Mouse (Mus musculus) embryonic facial prominence, embryonic 13.5 days (tissue): ENCODE results near the gene Gm3625. TPM values are rescaled to one million over a fixed set of nuclear protein-coding genes. Genes with fewer than 3 reads are reported as not detected.
"Not testable (repeated sequence)": the region's sequence is repeated elsewhere in the genome, so short reads cannot be mapped to it uniquely, and the experiment has no call there.

Experiments used
- ATAC-seq: fragments of 200-750 bp; cut with Nextera tagmentation; 2 replicates; pipeline ENCODE4 v1.8.0; 2017; ENCODE audit warnings: low read depth; ENCODE audit not compliant: insufficient number of reproducible peaks, insufficient read depth, low FRiP score, low TSS enrichment
- H3K27ac ChIP-seq: fragments of 300-500 bp; sonication (generic); 2 replicates; pipeline ENCODE4 v1.5.1; 2015; ENCODE audit warnings: moderate library complexity, mild to moderate bottlenecking, inconsistent platforms
- H3K27me3 ChIP-seq: fragments of 300-500 bp; sonication (generic); 2 replicates; pipeline ENCODE4 v1.6.1; 2015; ENCODE audit warnings: mild to moderate bottlenecking, inconsistent platforms
- H3K36me3 ChIP-seq: fragments of 300-500 bp; sonication (generic); 2 replicates; pipeline ENCODE4 v1.6.1; 2015; ENCODE audit warnings: mild to moderate bottlenecking, inconsistent platforms
- H3K4me1 ChIP-seq: fragments of 300-500 bp; sonication (generic); 2 replicates; pipeline ENCODE4 v1.6.1; 2015; ENCODE audit warnings: inconsistent platforms
- H3K4me2 ChIP-seq: fragments of 300-500 bp; sonication (generic); 2 replicates; pipeline ENCODE4 v1.6.1; 2015; ENCODE audit warnings: moderate library complexity, mild to moderate bottlenecking, inconsistent platforms
- H3K4me3 ChIP-seq: fragments of 300-500 bp; sonication (generic); 2 replicates; pipeline ENCODE4 v1.5.1; 2015; ENCODE audit warnings: mild to moderate bottlenecking, inconsistent platforms
- H3K9ac ChIP-seq: fragments of 300-500 bp; sonication (generic); 2 replicates; pipeline ENCODE4 v1.6.1; 2015; ENCODE audit warnings: mild to moderate bottlenecking, inconsistent platforms
- H3K9me3 ChIP-seq: fragments of 300-500 bp; sonication (generic); 2 replicates; pipeline ENCODE4 v1.6.1; 2016; ENCODE audit warnings: inconsistent platforms
- WGBS: fragments of 180-500 bp; shearing (Covaris S2); methylation state at CpG from one replicate; pipeline ENCODE4 v1.1.7; 2015; ENCODE audit warnings: mixed read lengths; 5-methylcytosine and 5-hydroxymethylcytosine counted together
- polyA plus RNA-seq: library from polyadenylated mRNA; unstranded; fragments of >200 nt; fragmentation: Nextera tagmentation; extraction: Ambion mirVana; gene quantifications from 2 replicates; pipeline ENCODE4 v1.2.1, GENCODE M21; 2015

Gene Gm3625
- polyA plus RNA-seq, 1 experiment from 2014 or later = not detected

GRCm38 (mm10) chr12:4553704-4554103 is 39.0 kb downstream of the Gm3625 start:
- not testable (repeated sequence) for H3K36me3 ChIP-seq, H3K4me2 ChIP-seq, H3K9me3 ChIP-seq, H3K27me3 ChIP-seq, H3K27ac ChIP-seq, ATAC-seq, H3K4me3 ChIP-seq, H3K9ac ChIP-seq
- H3K4me1 ChIP-seq = peaks cover 13% of the 10 kb centered on the region
- 88% methylated on average over 3 of the region's 3 CpGs for WGBS

- Histone ChIP-seq H3K4me2 (peak overlapping the region; percentile 58), H3K27ac (no peak overlapping the region), H3K36me3 (no peaks in the 10 kb centered on the region), H3K27me3 (no peaks in the 10 kb centered on the region), H3K4me3 (peak overlapping the region; percentile 27), H3K9me3 (no peaks in the 10 kb centered on the region), H3K4me1 (peaks cover 20% of the 10 kb centered on the region), H3K9ac (0 out of 2 replicates have a peak overlapping the region, but pooled peaks have one; percentile 11)
- 19% methylated on average over 18 of the region's 18 CpGs for WGBS
- peak; percentile 69; the same call in 1 of the 2 replicates for ATAC-seq
Observed at GRCm38 (mm10) chr12:4548053-4549013, 44.4 kb downstream of the Gm3625 start.

- Histone ChIP-seq H3K27me3 (no peaks in the 10 kb centered on the region), H3K4me3 (no peak overlapping the region), H3K4me2 (peak overlapping the region; percentile 33), H3K27ac (peak overlapping the region; percentile 16; the same call in 1 of the 2 replicates), H3K36me3 (no peaks in the 10 kb centered on the region), H3K9me3 (no peaks in the 10 kb centered on the region), H3K4me1 (peaks cover 20% of the 10 kb centered on the region), H3K9ac (no peak overlapping the region)
- 53% methylated on average over 14 of the region's 14 CpGs for WGBS
- no peak for ATAC-seq
Observed at GRCm38 (mm10) chr12:4547557-4547956, 45.2 kb downstream of the Gm3625 start.

GRCm38 (mm10) chr12:4546491-4546890 is 46.2 kb downstream of the Gm3625 start:
- no peak overlapping the region for H3K9ac ChIP-seq
- no peak for ATAC-seq
- no peaks in the 10 kb centered on the region for H3K27me3 ChIP-seq
- H3K9me3 ChIP-seq = no peaks in the 10 kb centered on the region
- H3K27ac ChIP-seq = peak overlapping the region; percentile 33; the same call in 1 of the 2 replicates
- 49% methylated on average over 5 of the region's 5 CpGs for WGBS
- H3K4me3 ChIP-seq = no peak overlapping the region
- peaks cover 15% of the 10 kb centered on the region for H3K4me1 ChIP-seq
- no peak overlapping the region for H3K4me2 ChIP-seq
- no peaks in the 10 kb centered on the region for H3K36me3 ChIP-seq

- Histone ChIP-seq H3K4me2 (no peak overlapping the region), H3K4me3 (no peak overlapping the region), H3K36me3 (no peaks in the 10 kb centered on the region), H3K9me3 (no peaks in the 10 kb centered on the region), H3K27me3 (no peaks in the 10 kb centered on the region), H3K4me1 (peaks cover 15% of the 10 kb centered on the region), H3K27ac (no peak overlapping the region), H3K9ac (no peak overlapping the region)
- no peak for ATAC-seq
Observed at GRCm38 (mm10) chr12:4545425-4545824, 47.3 kb downstream of the Gm3625 start.

DNA sequence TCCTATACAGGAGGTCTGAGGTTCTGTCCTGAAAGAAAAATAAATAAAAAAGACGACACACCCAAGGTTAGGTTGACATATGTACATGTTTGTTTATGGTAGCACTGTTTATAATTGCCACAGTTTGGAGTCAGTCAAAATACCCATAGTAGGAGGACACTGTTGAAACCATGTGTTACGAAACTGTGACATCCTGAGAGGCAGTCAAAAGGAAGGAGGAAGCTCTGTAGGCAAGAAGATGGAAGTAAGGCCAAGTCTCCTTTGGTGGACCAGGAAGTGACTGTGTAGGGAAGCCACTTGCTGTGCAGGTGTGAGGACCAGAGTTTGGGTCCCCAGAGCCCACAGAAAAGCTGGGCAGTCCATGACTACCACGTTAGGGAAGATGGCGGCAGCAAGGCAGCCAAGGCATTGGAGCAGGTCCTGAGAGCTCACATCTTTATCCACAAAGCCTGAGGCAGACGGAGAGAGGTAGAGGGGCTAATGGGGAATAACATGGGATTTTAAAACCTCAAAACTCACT is 48.3 kb downstream of the Gm3625 start:
- no peaks in the 10 kb centered on the region for H3K36me3 ChIP-seq
- no peak for ATAC-seq
- H3K4me2 ChIP-seq = no peak overlapping the region
- no peak overlapping the region for H3K27ac ChIP-seq
- H3K9ac ChIP-seq = no peak overlapping the region
- H3K9me3 ChIP-seq = no peaks in the 10 kb centered on the region
- 89% methylated on average over 5 of the region's 5 CpGs for WGBS
- no peaks in the 10 kb centered on the region for H3K27me3 ChIP-seq
- peaks cover 15% of the 10 kb centered on the region for H3K4me1 ChIP-seq
- no peak overlapping the region for H3K4me3 ChIP-seq

Other genes starting within 250 kb of the Gm3625 start
- gene Ncoa1, start 115.7 kb downstream of the Gm3625 start, polyA plus RNA-seq = 9.5 and 9.8 TPM in 2 replicates
- gene Itsn2, start 289 bp downstream of the Gm3625 start, polyA plus RNA-seq = 32.7 and 34.0 TPM in 2 replicates
- gene Fam228a, start 145.5 kb upstream of the Gm3625 start, polyA plus RNA-seq = 0.70 and 0.98 TPM in 2 replicates
- 5.3 and 6.1 TPM in 2 replicates for gene Pfn4, start 176.1 kb upstream of the Gm3625 start, polyA plus RNA-seq
- 4.4 and 6.0 TPM in 2 replicates for gene Fam228b, start 176.3 kb upstream of the Gm3625 start, polyA plus RNA-seq
- gene Sf3b6, start 224.6 kb upstream of the Gm3625 start, polyA plus RNA-seq = 263 and 290 TPM in 2 replicates
- gene Fkbp1b, start 248.7 kb upstream of the Gm3625 start, polyA plus RNA-seq = 12.6 and 14.0 TPM in 2 replicates